Mouse (Mus musculus): ENCODE measurements around the gene Fcrla.

Fcrla gene

DNA sequence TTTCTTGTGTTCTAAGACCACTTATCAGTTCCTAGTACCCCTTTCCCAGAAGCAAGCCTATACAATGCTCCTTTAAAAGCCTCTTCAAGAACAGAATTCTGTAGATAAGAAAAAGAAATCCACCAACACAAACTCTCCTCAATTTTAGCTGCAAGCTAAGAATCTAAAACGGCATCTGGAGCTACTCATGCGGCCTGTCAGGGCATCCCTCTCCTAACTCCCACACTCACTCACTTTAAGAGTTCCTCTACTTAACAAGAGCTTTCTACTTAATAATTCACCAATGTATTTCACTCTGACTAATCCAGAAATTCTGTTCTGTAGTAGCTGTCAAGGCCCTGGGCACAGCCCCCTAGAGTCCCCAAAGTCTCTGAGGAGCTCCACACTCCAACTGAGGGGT lies 35.7 kb downstream of the Fcrla start:
- in situ Hi-C loops (cut with MboI, MseI): loop anchor here in 1 of 2 experiments (25.0 kb wide), 1 partner anchor 371 kb away; the partner anchor contains the start of genes Adamts4, B4galt3 and Ndufs2

- in situ Hi-C loops (cut with MboI, MseI): loop anchor here in 1 of 2 experiments (25.0 kb wide), 1 partner anchor 373 kb away; the partner anchor contains the start of genes Adamts4, B4galt3 and Ndufs2
These were observed 38.1 kb downstream of the Fcrla start for GRCm38 (mm10) chr1:170889310-170889709.

DNA sequence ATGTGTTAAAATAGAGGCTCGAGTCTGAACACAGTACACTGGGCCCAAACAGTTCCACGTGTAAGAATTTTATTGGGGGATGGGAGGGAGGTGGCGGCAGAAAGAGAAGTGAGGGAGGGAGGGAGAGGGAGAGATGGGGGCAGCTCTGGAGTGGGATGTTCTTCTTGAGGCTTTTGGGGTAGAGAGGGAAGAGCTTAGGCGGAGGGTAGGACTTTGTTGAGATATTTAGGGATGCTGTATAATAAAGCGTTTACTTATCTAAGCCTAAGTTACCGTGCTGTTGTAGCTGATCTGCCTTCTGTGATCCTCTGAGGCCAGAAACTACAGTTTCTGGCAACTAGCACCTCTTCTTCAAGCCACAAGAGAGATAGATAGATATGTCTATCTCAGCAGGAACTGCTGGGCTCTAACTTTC lies 41.3 kb downstream of the Fcrla start:
- in situ Hi-C loops (cut with MboI, MseI): loop anchor here in 1 of 2 experiments (25.0 kb wide), 1 partner anchor 376 kb away; the partner anchor contains the start of genes Adamts4, B4galt3 and Ndufs2

GRCm38 (mm10) chr1:170884978-170885561 lies 42.3 kb downstream of the Fcrla start, which contains the start of the genes Gm26620 and Dusp12:
Gene Gm26620 (plus strand): TSS chr1:170885065.
Gene Dusp12 (minus strand): TSS chr1:170885540.
- in situ Hi-C loops (cut with MboI, MseI): loop anchor here in 1 of 2 experiments (25.0 kb wide), 1 partner anchor 377 kb away; the partner anchor contains the start of genes Adamts4, B4galt3 and Ndufs2

DNA sequence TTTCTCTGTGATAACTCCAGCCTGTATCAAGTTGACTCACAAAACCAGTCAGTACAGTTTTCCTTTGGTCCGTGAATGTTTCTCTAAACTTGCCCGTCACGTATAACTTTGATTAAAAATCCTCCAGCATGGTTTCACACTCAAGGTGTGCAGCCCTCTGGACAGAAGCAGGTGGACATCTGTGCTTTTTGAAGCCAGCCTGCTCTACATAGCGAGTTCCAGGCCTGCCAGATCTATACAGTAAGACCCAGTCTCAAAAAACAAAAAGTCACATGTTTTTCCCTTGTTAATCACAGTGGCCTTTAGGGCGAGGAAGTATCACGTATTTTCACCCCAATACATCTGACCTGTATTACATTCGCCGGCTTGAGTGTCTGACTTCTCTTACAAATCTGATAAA lies 43.0 kb downstream of the Fcrla start:
- in situ Hi-C loops (cut with MboI, MseI): loop anchor here in 1 of 2 experiments (25.0 kb wide), 1 partner anchor 378 kb away; the partner anchor contains the start of genes Adamts4, B4galt3 and Ndufs2

DNA sequence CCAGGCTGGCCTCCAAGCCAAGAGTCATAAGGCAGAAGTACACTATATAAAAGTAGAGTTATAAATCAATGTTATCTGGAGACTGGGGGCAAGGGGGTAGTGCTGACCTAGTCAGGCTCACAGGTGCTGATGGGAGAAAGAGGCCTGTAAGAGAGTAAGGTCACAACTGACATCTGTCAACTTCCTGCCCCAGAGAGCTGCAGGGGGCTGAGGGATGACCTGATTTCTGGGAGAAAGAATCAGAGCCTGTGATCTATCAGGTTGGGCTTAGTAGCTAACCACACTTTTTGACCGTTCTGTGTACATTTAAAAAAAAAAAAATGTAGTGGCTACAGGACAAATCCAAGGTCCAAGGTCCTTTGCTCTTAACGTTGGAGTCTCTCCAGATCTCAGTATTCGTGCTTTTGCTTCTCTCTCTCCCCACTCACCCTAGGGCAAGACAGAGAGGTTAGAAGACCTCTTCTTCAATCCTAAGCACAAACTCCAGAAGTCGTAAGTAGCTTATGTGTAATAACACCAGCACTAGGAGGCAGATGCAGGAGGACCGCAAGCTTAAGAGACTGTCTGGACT lies 44.4 kb downstream of the Fcrla start:
- in situ Hi-C loops (cut with MboI, MseI): loop anchor here in 1 of 2 experiments (25.0 kb wide), 1 partner anchor 379 kb away; the partner anchor contains the start of genes Adamts4, B4galt3 and Ndufs2

DNA sequence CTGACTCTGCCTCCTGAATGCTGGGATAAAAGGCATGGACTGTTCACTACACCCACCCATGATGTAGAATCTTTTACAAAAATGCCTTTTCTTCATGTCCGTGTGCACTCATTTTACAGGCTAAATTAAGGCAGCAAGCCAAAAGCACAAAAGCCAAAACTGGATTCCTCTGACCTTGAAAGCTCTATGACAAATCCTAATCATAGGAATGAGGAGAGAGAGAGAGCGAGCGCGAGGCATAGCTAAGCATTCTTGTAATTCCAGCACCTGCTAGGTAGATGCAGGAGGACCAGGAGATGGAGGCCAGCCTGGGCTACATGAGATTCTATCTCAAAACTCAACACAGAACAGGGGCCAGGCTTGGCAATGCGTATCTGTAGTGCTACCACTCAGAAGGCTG lies 50.5 kb downstream of the Fcrla start:
- in situ Hi-C loops (cut with MboI, MseI): loop anchor here in 1 of 2 experiments (25.0 kb wide), 1 partner anchor 385 kb away; the partner anchor contains the start of genes Adamts4, B4galt3 and Ndufs2

DNA sequence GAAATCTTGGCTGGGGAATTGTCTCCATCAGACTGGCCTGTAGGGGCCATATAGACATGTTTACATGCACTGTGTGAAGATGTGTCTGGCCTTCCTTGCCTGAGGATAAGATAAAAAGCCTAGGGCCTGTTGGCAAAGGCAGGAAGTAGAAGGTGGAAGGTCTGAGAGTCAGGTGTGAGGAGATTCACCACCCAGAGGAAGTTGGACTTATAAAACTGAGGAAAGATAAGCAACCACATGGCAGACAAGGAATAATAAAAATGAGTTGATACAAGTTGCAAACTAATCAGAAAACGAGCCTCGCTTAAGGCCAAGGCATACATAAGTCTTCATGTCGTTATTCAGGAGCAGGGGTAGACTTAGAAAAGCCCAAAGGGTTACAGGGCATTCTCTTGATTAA lies 51.7 kb downstream of the Fcrla start:
- in situ Hi-C loops (cut with MboI, MseI): loop anchor here in 1 of 2 experiments (25.0 kb wide), 1 partner anchor 387 kb away; the partner anchor contains the start of genes Adamts4, B4galt3 and Ndufs2

DNA sequence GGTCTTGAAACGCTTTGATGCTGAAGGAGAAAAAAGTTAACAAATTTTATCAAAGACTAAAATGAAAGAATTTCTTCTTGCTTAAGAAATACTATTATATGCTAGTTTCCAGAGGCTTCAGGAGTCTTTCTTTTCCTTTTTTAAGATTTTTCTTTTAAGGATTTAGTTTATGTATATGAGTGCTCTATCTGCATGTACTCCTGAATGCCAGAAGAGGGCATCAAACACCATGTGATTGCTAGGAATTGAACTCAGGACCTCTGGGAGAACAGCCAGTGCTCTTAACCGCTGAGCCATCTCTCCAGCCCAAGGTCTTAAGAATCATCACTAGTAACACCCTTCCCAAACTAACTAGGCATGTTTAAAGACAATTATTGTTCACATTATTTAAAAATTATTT lies 55.4 kb downstream of the Fcrla start:
- in situ Hi-C loops (cut with MboI, MseI): loop anchor here (25.0 kb wide), 2 partner anchors 660 to 1640 kb away; partner anchors contain the start of genes Cfap45 (in 1 of the 2), Tagln2 (in 1 of the 2) and Uhmk1 (in 1 of the 2)

DNA sequence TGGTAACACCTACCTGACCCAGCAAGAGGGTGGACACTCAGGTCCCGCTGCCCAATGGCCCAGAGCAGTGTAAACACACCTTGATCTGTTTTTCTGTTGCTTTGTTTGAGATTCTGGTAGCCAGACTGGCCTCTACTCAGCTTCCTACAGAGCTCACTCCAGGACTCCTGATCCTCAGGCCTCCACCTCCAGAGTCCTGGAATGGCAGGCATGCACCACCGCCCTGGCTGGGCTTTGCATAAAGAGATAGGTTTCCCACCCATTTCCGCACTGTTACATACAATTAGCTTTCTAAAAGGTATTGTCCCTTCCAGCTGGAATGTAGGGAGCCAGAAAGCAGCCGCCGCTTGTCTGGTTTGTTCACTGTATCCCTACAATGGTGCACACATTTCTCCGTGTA lies 56.0 kb downstream of the Fcrla start:
- in situ Hi-C loops (cut with MboI, MseI): loop anchor here (25.0 kb wide), 2 partner anchors 659 to 1641 kb away; partner anchors contain the start of genes Cfap45 (in 1 of the 2), Tagln2 (in 1 of the 2) and Uhmk1 (in 1 of the 2)

GRCm38 (mm10) chr1:170868905-170869283 lies 58.5 kb downstream of the Fcrla start:
- in situ Hi-C loops (cut with MboI, MseI): loop anchor here (25.0 kb wide), 2 partner anchors 657 to 1643 kb away; partner anchors contain the start of genes Cfap45 (in 1 of the 2), Tagln2 (in 1 of the 2) and Uhmk1 (in 1 of the 2)

- in situ Hi-C loops (cut with MboI, MseI): loop anchor here (25.0 kb wide), 2 partner anchors 656 to 1644 kb away; partner anchors contain the start of genes Cfap45 (in 1 of the 2), Tagln2 (in 1 of the 2) and Uhmk1 (in 1 of the 2)
These were observed 59.1 kb downstream of the Fcrla start for GRCm38 (mm10) chr1:170868107-170868904.

GRCm38 (mm10) chr1:170867691-170868105 lies 59.7 kb downstream of the Fcrla start, which contains the start of gene Atf6:
Gene Atf6 (minus strand): TSS chr1:170867771.
- in situ Hi-C loops (cut with MboI, MseI): loop anchor here (25.0 kb wide), 2 partner anchors 655 to 1645 kb away; partner anchors contain the start of genes Cfap45 (in 1 of the 2), Tagln2 (in 1 of the 2) and Uhmk1 (in 1 of the 2)

Measured in T-helper 17 cell (primary cell).